Mouse (Mus musculus) MEL (cell line): ENCODE results near the gene Fam129c. TPM values are rescaled to one million over a fixed set of nuclear protein-coding genes. Genes with fewer than 3 reads are reported as not detected.

Experiments used
- DNase-seq: peaks from one replicate; pipeline ENCODE4 v3.0.0; 2011; ENCODE audit warnings: low read depth, low spot score
- H3K27ac ChIP-seq: 2 replicates; pipeline ENCODE4 v1.5.1; 2012; ENCODE audit warnings: low read depth, mild to moderate bottlenecking, control low read depth, low read length, moderate library complexity; ENCODE audit not compliant: control insufficient read depth
- H3K27me3 ChIP-seq, 2 experiments: fragments of 150-350 bp in 1 of 2; sonication (generic) in 1 of 2; 2 replicates each; pipeline ENCODE4 v1.6.1; 2012; ENCODE audit warnings: low read length in 2 of 2, mild to moderate bottlenecking in 2 of 2, improper control_type of control experiment in 1 of 2, moderate library complexity in 1 of 2; ENCODE audit not compliant: insufficient read depth in 2 of 2, control insufficient read depth in 1 of 2
- H3K36me3 ChIP-seq, 2 experiments: 2 replicates each; pipeline ENCODE4 v1.6.1; 2012 to 2014; ENCODE audit warnings: low read length in 2 of 2, improper control_type of control experiment in 1 of 2, inconsistent platforms in 1 of 2, mild to moderate bottlenecking in 1 of 2; ENCODE audit not compliant: insufficient read depth in 2 of 2, control insufficient read depth in 1 of 2
- H3K4me1 ChIP-seq, 2 experiments: fragments of 150-350 bp in 1 of 2; sonication (generic) in 1 of 2; 2 replicates each; pipeline ENCODE4 v1.6.1; 2012; ENCODE audit warnings: low read length in 2 of 2, improper control_type of control experiment in 1 of 2, mild to moderate bottlenecking in 1 of 2; ENCODE audit not compliant: insufficient read depth in 2 of 2, control insufficient read depth in 1 of 2
- H3K4me3 ChIP-seq, 2 experiments: fragments of 150-350 bp in 1 of 2; sonication (generic) in 1 of 2; 2 replicates each; pipeline ENCODE4 v1.5.1; 2012; ENCODE audit warnings: low read depth in 2 of 2, low read length in 2 of 2, mild to moderate bottlenecking in 2 of 2, moderate library complexity in 2 of 2, control low read depth in 1 of 2, improper control_type of control experiment in 1 of 2; ENCODE audit not compliant: control insufficient read depth in 1 of 2, insufficient read depth in 1 of 2
- H3K79me2 ChIP-seq: 2 replicates; pipeline ENCODE4 v1.6.1; 2012; ENCODE audit warnings: mild to moderate bottlenecking, low read length, moderate library complexity; ENCODE audit not compliant: control insufficient read depth, poor library complexity, insufficient read depth
- H3K9ac ChIP-seq: 2 replicates; pipeline ENCODE4 v1.6.1; 2012; ENCODE audit warnings: low read depth, mild to moderate bottlenecking, control low read depth, low read length, moderate library complexity; ENCODE audit not compliant: control insufficient read depth, poor library complexity, severe bottlenecking
- H3K9me3 ChIP-seq: fragments of 150-350 bp; sonication (generic); replicated peaks from 2 replicates; pipeline ENCODE4 v1.6.1; 2012; ENCODE audit warnings: mild to moderate bottlenecking, low read length, improper control_type of control experiment, moderate library complexity; ENCODE audit not compliant: insufficient read depth
- BHLHE40 ChIP-seq: IDR thresholded peaks from 2 replicates; pipeline ENCODE4 v1.6.1; 2012; ENCODE audit warnings: low read depth, mild to moderate bottlenecking, inconsistent platforms, low read length, improper control_type of control experiment, borderline replicate concordance
- CHD1 ChIP-seq: IDR thresholded peaks from 2 replicates; pipeline ENCODE4 v1.6.1; 2012; ENCODE audit warnings: low read depth, mild to moderate bottlenecking, inconsistent platforms, low read length, improper control_type of control experiment
- E2F4 ChIP-seq: IDR thresholded peaks from 2 replicates; pipeline ENCODE4 v1.6.1; 2011; ENCODE audit warnings: low read depth, low read length, improper control_type of control experiment, borderline replicate concordance
- ELF1 ChIP-seq: IDR thresholded peaks from 2 replicates; pipeline ENCODE4 v1.6.1; 2014; ENCODE audit warnings: low read depth, mild to moderate bottlenecking, inconsistent platforms, low read length, improper control_type of control experiment, moderate library complexity
- HCFC1 ChIP-seq: IDR thresholded peaks from 2 replicates; pipeline ENCODE4 v1.6.1; 2012; ENCODE audit warnings: low read depth, mild to moderate bottlenecking, inconsistent platforms, low read length, improper control_type of control experiment, moderate library complexity
- KAT2A ChIP-seq: conservative IDR thresholded peaks from 2 replicates; pipeline ENCODE4 v1.6.1; 2012; ENCODE audit warnings: low read depth, low read length, improper control_type of control experiment, inconsistent platforms
- MAFK ChIP-seq: IDR thresholded peaks from 2 replicates; pipeline ENCODE4 v1.6.1; 2011; ENCODE audit warnings: low read depth, mild to moderate bottlenecking, low read length, improper control_type of control experiment, borderline replicate concordance
- MAZ ChIP-seq: IDR thresholded peaks from 2 replicates; pipeline ENCODE4 v1.6.1; 2012; ENCODE audit warnings: low read depth, mild to moderate bottlenecking, inconsistent platforms, low read length, improper control_type of control experiment
- MXI1 ChIP-seq: IDR thresholded peaks from 2 replicates; pipeline ENCODE4 v1.6.1; 2011; ENCODE audit warnings: mild to moderate bottlenecking, low read depth, low read length, improper control_type of control experiment
- MYB ChIP-seq: IDR thresholded peaks from 2 replicates; pipeline ENCODE4 v1.6.1; 2011; ENCODE audit warnings: mild to moderate bottlenecking, low read depth, low read length, improper control_type of control experiment
- MYC ChIP-seq: IDR thresholded peaks from 2 replicates; pipeline ENCODE4 v1.6.1; 2011; ENCODE audit warnings: low read depth, mild to moderate bottlenecking, low read length, improper control_type of control experiment, moderate library complexity
- NELFE ChIP-seq: IDR thresholded peaks from 2 replicates; pipeline ENCODE4 v1.6.1; 2011; ENCODE audit warnings: low read depth, low read length, improper control_type of control experiment
- NRF1 ChIP-seq: IDR thresholded peaks from 2 replicates; pipeline ENCODE4 v1.6.1; 2014; ENCODE audit warnings: low read depth, mild to moderate bottlenecking, inconsistent platforms, low read length, improper control_type of control experiment, moderate library complexity; ENCODE audit not compliant: poor library complexity, insufficient read depth, severe bottlenecking
- POLR2A ChIP-seq, 2 experiments: IDR thresholded peaks; 2 replicates each; pipeline ENCODE4 v1.6.1; 2011 to 2012; ENCODE audit warnings: low read length in 2 of 2, mild to moderate bottlenecking in 2 of 2, control low read depth in 1 of 2, improper control_type of control experiment in 1 of 2, low read depth in 1 of 2, moderate library complexity in 1 of 2; ENCODE audit not compliant: control insufficient read depth in 1 of 2, insufficient read depth in 1 of 2, poor library complexity in 1 of 2
- POLR2AphosphoS2 ChIP-seq: IDR thresholded peaks from 2 replicates; pipeline ENCODE4 v1.6.1; 2011; ENCODE audit warnings: low read length, improper control_type of control experiment
- POLR2AphosphoS5 ChIP-seq: IDR thresholded peaks from 2 replicates; pipeline ENCODE4 v1.6.1; 2012; ENCODE audit warnings: low read depth, borderline replicate concordance, mild to moderate bottlenecking, inconsistent platforms, low read length, moderate library complexity, mixed read lengths
- RAD21 ChIP-seq: IDR thresholded peaks from 2 replicates; pipeline ENCODE4 v1.6.1; 2011; ENCODE audit warnings: mild to moderate bottlenecking, low read depth, low read length, improper control_type of control experiment
- SMC3 ChIP-seq: IDR thresholded peaks from 2 replicates; pipeline ENCODE4 v1.6.1; 2011; ENCODE audit warnings: low read depth, low read length, improper control_type of control experiment
- TAL1 ChIP-seq: IDR thresholded peaks from 2 replicates; pipeline ENCODE4 v1.6.1; 2012; ENCODE audit warnings: mild to moderate bottlenecking, inconsistent platforms, low read length, moderate library complexity, mixed read lengths
- UBTF ChIP-seq: IDR thresholded peaks from 2 replicates; pipeline ENCODE4 v1.6.1; 2012; ENCODE audit warnings: low read depth, mild to moderate bottlenecking, inconsistent platforms, low read length, improper control_type of control experiment, moderate library complexity, borderline replicate concordance; ENCODE audit not compliant: insufficient read depth
- ZC3H11A ChIP-seq: IDR thresholded peaks from 2 replicates; pipeline ENCODE4 v1.6.1; 2012; ENCODE audit warnings: low read depth, mild to moderate bottlenecking, inconsistent platforms, low read length, improper control_type of control experiment
- polyA plus RNA-seq, 2 experiments: library from polyadenylated mRNA; stranded (reverse) in 1 of 2; unstranded in 1 of 2; fragments of >175 nt in 1 of 2; fragments of >200 nt in 1 of 2; gene quantifications; 2 replicates each; pipeline versions ENCODE4 v1.2.1 to v1.2.4; 2012; ENCODE audit warnings: low replicate concordance in 2 of 2, low read depth in 1 of 2; ENCODE audit not compliant: insufficient read length in 2 of 2, insufficient read depth in 1 of 2, missing spikeins in 1 of 2
- total RNA-seq: library from RNA; depleted of rRNA; stranded (reverse); fragments of 300-350 nt; gene quantifications from 2 replicates; pipeline ENCODE4 v1.2.3, GENCODE M21; 2012

The Fam129c gene
- total and polyA plus RNA-seq, 3 experiments = 7.6 to 8.3 TPM; not detected in 1

GRCm38 (mm10) chr8:71575020-71575419 lies 22.4 kb upstream of the Fam129c start:
- H3K36me3 ChIP-seq = no peaks in the 10 kb centered on the region
- H3K79me2 ChIP-seq = no peaks in the 10 kb centered on the region
- H3K27me3 ChIP-seq = no peaks in the 10 kb centered on the region; a peak in 2 of 4 replicates
- no peaks in the 10 kb centered on the region for H3K9me3 ChIP-seq
- H3K27ac ChIP-seq = no peak overlapping the region
- TF ChIP-seq MYB (no peak), HCFC1 (no peak), NELFE (no peak), MXI1 (no peak), BHLHE40 (no peak), SMC3 (no peak), CHD1 (no peak), POLR2AphosphoS5 (no peak), POLR2A (IDR thresholded peaks at IDR 0.05; ENCODE audit: control insufficient read depth in 1 of 2, insufficient read depth in 1 of 2, low read depth in 1 of 2, low read length in 2 of 2, poor library complexity in 1 of 2) (no peak), UBTF (no peak), E2F4 (no peak), ZC3H11A (no peak), MAFK (no peak), NRF1 (no peak), ELF1 (no peak), MAZ (no peak), TAL1 (no peak), RAD21 (no peak), POLR2AphosphoS2 (no peak)
- TF ChIP-seq, all 39 proteins: peak for 0
- no peak overlapping the region for H3K4me3 ChIP-seq
- 0 out of 4 replicates have a peak, but pooled peaks cover 0 to 4% of the 10 kb centered on the region in 2 experiments for H3K4me1 ChIP-seq
- H3K9ac ChIP-seq = no peak overlapping the region
- DNase-seq = no peak

GRCm38 (mm10) chr8:71577856-71578387 lies 19.5 kb upstream of the Fam129c start:
- Histone ChIP-seq H3K36me3 (no peaks in the 10 kb centered on the region), H3K9me3 (no peaks in the 10 kb centered on the region), H3K9ac (no peak overlapping the region), H3K4me1 (0 out of 4 replicates have a peak, but pooled peaks cover 0 to 4% of the 10 kb centered on the region in 2 experiments), H3K27ac (no peak overlapping the region), H3K27me3 (no peaks in the 10 kb centered on the region; a peak in 2 of 4 replicates), H3K4me3 (no peak overlapping the region), H3K79me2 (no peaks in the 10 kb centered on the region)
- DNase-seq = no peak
- no peak for TF ChIP-seq POLR2A (IDR thresholded peaks at IDR 0.05; ENCODE audit: control insufficient read depth in 1 of 2, insufficient read depth in 1 of 2, low read depth in 1 of 2, low read length in 2 of 2, poor library complexity in 1 of 2)
- no peak for TF ChIP-seq RAD21
- TF ChIP-seq MYC = no peak
- no peak for TF ChIP-seq NRF1
- no peak for TF ChIP-seq KAT2A
- no peak for TF ChIP-seq NELFE
